Mouse (Mus musculus) heart, adult 2 months (tissue): ENCODE results near the gene Kcnn3. TPM values are rescaled to one million over a fixed set of nuclear protein-coding genes. Genes with fewer than 3 reads are reported as not detected.
A peak's percentile ranks its signal among the peaks of the same experiment; 100 is the strongest.

ENCODE experiments used
- DNase-seq, 2 experiments: peaks; one replicate each; pipeline ENCODE4 v3.0.0; 2021
- H3K27ac ChIP-seq: fragments of 200-600 bp; 2 replicates; pipeline ENCODE4 v1.8.1; 2022
- H3K27me3 ChIP-seq: fragments of 200-500 bp; 2 replicates; pipeline ENCODE4 v1.6.1; 2012; ENCODE audit warnings: mild to moderate bottlenecking, low read length, inconsistent platforms, mixed read lengths; ENCODE audit not compliant: control insufficient read depth, insufficient read depth
- H3K36me3 ChIP-seq: fragments of 200-500 bp; 2 replicates; pipeline ENCODE4 v1.6.1; 2012; ENCODE audit warnings: low read length, inconsistent platforms; ENCODE audit not compliant: control insufficient read depth, insufficient read depth
- H3K4me1 ChIP-seq: fragments of 200-500 bp; 2 replicates; pipeline ENCODE4 v1.6.1; 2011; ENCODE audit warnings: low read length; ENCODE audit not compliant: control insufficient read depth, insufficient read depth
- H3K4me3 ChIP-seq: fragments of 200-600 bp; 2 replicates; pipeline ENCODE4 v1.8.1; 2022
- H3K79me2 ChIP-seq: fragments of 200-500 bp; replicated peaks from 2 replicates; pipeline ENCODE4 v1.6.1; 2012; ENCODE audit warnings: mild to moderate bottlenecking, inconsistent platforms, low read length, moderate library complexity, mixed read lengths; ENCODE audit not compliant: control insufficient read depth, insufficient read depth
- H3K9ac ChIP-seq: fragments of 200-500 bp; 2 replicates; pipeline ENCODE4 v1.6.1; 2012; ENCODE audit warnings: low read depth, mild to moderate bottlenecking, control low read depth, inconsistent platforms, low read length, mixed read lengths
- CTCF ChIP-seq: fragments of 200-600 bp; IDR thresholded peaks from 2 replicates; pipeline ENCODE4 v1.8.1; 2022; ENCODE audit warnings: antibody characterized with exemption, mild to moderate bottlenecking, moderate library complexity
- EP300 ChIP-seq: fragments of 200-500 bp; IDR thresholded peaks from 2 replicates; pipeline ENCODE4 v1.6.1; 2011; ENCODE audit warnings: low read depth, low read length, control low read depth; ENCODE audit not compliant: insufficient read depth
- POLR2A ChIP-seq: fragments of 200-500 bp; IDR thresholded peaks from 2 replicates; pipeline ENCODE4 v1.6.1; 2011; ENCODE audit warnings: mild to moderate bottlenecking, low read depth, low read length, control low read depth; ENCODE audit not compliant: insufficient read depth
- WGBS: fragments of 180-500 bp; shearing (Covaris S2); methylation state at CpG from one replicate; pipeline ENCODE4 v1.1.7; 2018; 5-methylcytosine and 5-hydroxymethylcytosine counted together
- intact Hi-C: fragments of 180-260 bp; cut with DNase I; formaldehyde crosslinking; loops from one replicate; pipeline ENCODE4 v1.15.1; 2025
- polyA plus RNA-seq: library from polyadenylated mRNA; depleted of rRNA; stranded (reverse); fragments of >200 nt; gene quantifications from 2 replicates; pipeline ENCODE4 v1.2.3, GENCODE M21; 2012
- total RNA-seq, 2 experiments: library from RNA; stranded (reverse); gene quantifications; 2 replicates each; pipeline ENCODE4 v1.2.3; 2021

Gene Kcnn3
- total and polyA plus RNA-seq, 3 experiments, result 0.84 to 3.3 (median 2.0) TPM

DNA sequence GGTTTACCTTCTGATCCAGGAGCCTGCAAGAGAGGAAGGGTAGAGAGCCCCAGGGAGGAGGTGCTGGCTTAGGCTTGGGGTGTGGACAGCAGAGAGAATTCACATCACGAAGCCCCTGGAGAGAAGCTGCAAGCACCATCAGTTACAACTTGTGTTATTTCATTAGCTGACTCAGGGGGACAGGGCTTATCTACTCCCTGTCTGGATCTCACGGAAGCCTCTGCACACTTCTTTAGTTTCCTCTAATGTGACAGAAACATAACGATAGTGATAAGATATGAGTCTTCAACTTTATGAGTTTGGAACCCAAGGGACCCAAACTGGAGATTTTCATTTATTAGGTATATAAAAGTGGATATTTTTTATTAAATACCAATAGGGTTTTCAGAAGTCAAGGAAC is 50.4 kb downstream of the Kcnn3 start:
- DNase-seq, result no peak
- Histone ChIP-seq H3K27me3 (no peaks in the 10 kb centered on the region), H3K79me2 (no peaks in the 10 kb centered on the region), H3K4me3 (no peak overlapping the region), H3K36me3 (no peaks in the 10 kb centered on the region), H3K27ac (no peak overlapping the region), H3K9ac (no peak overlapping the region), H3K4me1 (no peaks in the 10 kb centered on the region)
- WGBS, result 29% methylated on average over 3 of the region's 3 CpGs
- no peak for TF ChIP-seq CTCF
- no peak for TF ChIP-seq POLR2A
- no peak for TF ChIP-seq EP300
- intact Hi-C loops, result no loop called here

GRCm38 (mm10) chr3:89574260-89574659 is 54.3 kb downstream of the Kcnn3 start:
- no peak overlapping the region for H3K27ac ChIP-seq
- H3K79me2 ChIP-seq, result no peaks in the 10 kb centered on the region
- H3K4me1 ChIP-seq, result no peaks in the 10 kb centered on the region
- TF ChIP-seq POLR2A (no peak), CTCF (peak; percentile 43)
- intact Hi-C loops, result no loop called here
- no peak for DNase-seq
- WGBS, result 46% methylated on average over 2 of the region's 2 CpGs
- no peak overlapping the region for H3K9ac ChIP-seq
- H3K27me3 ChIP-seq, result no peaks in the 10 kb centered on the region
- H3K36me3 ChIP-seq, result no peaks in the 10 kb centered on the region
- no peak overlapping the region for H3K4me3 ChIP-seq

- Histone ChIP-seq H3K27me3 (no peaks in the 10 kb centered on the region), H3K4me1 (no peaks in the 10 kb centered on the region), H3K4me3 (no peak overlapping the region), H3K27ac (no peak overlapping the region), H3K36me3 (no peaks in the 10 kb centered on the region), H3K79me2 (no peaks in the 10 kb centered on the region), H3K9ac (no peak overlapping the region)
- intact Hi-C loops, result no loop called here
- DNase-seq, result no peak
- 87% methylated on average over 6 of the region's 6 CpGs for WGBS
- TF ChIP-seq POLR2A, result no peak
These were observed 56.4 kb downstream of the Kcnn3 start for GRCm38 (mm10) chr3:89576381-89576780.

DNA sequence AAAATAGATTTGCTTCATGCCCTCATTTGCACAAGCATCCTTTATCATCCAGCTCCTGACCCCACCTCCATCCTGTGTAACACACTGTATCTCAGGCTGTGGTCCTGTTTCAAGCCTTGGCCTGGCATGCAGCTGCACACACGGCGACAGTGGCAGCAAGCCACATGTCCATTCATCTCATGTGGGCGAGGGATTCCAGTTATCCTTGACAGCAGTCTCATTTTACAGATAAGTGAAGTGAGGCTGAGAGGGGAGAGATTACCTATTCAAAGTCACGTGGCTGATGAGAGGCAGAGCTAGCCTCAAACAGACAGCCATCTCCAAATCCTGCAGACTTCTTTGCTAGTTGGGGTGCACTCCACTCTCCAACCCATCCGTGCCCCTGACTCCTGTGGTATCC is 57.2 kb downstream of the Kcnn3 start:
- H3K4me3 ChIP-seq, result no peak overlapping the region
- no peaks in the 10 kb centered on the region for H3K27me3 ChIP-seq
- H3K27ac ChIP-seq, result no peak overlapping the region
- H3K79me2 ChIP-seq, result no peaks in the 10 kb centered on the region
- DNase-seq, result no peak
- no peaks in the 10 kb centered on the region for H3K36me3 ChIP-seq
- intact Hi-C loops, result no loop called here
- H3K9ac ChIP-seq, result no peak overlapping the region
- TF ChIP-seq CTCF (no peak), POLR2A (no peak), EP300 (no peak)
- WGBS, result 59% methylated on average over 5 of the region's 5 CpGs
- H3K4me1 ChIP-seq, result no peaks in the 10 kb centered on the region

DNA sequence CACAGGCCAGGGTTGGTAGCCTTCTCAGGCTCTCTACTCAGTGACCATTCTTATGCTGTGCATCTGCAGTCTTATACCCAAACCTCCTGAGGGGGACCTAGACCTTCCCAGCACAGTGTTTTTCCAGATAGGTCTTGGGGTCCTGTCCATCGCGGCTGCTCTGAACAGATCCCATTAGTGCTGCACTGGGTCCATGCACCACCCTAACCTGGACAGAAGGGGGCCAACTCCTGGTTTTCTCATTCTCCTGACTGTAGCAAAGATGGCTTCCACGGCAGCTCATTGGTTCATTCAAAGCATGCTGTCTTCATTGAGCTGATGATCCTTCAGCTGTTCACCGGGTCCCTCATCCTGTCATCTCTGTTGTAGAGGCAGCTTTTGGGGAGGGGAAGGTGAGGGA is 58.1 kb downstream of the Kcnn3 start:
- 66% methylated on average over 4 of the region's 4 CpGs for WGBS
- no peak overlapping the region for H3K4me3 ChIP-seq
- H3K27me3 ChIP-seq, result no peaks in the 10 kb centered on the region
- TF ChIP-seq POLR2A, result no peak
- TF ChIP-seq EP300, result no peak
- 0 out of 2 replicates have a peak, but pooled peaks have one; percentile 14 for TF ChIP-seq CTCF
- H3K79me2 ChIP-seq, result no peaks in the 10 kb centered on the region
- H3K9ac ChIP-seq, result no peak overlapping the region
- intact Hi-C loops, result no loop called here
- H3K36me3 ChIP-seq, result no peaks in the 10 kb centered on the region
- no peak for DNase-seq
- no peaks in the 10 kb centered on the region for H3K4me1 ChIP-seq
- no peak overlapping the region for H3K27ac ChIP-seq

GRCm38 (mm10) chr3:89578803-89579202 is 58.8 kb downstream of the Kcnn3 start:
- TF ChIP-seq POLR2A (no peak), EP300 (no peak), CTCF (no peak)
- DNase-seq, result peak; percentile 25 to 35
- H3K4me1 ChIP-seq, result no peaks in the 10 kb centered on the region
- 60% methylated on average over 10 of the region's 10 CpGs for WGBS
- no peaks in the 10 kb centered on the region for H3K36me3 ChIP-seq
- no peaks in the 10 kb centered on the region for H3K27me3 ChIP-seq
- H3K27ac ChIP-seq, result no peak overlapping the region
- intact Hi-C loops, result no loop called here
- no peaks in the 10 kb centered on the region for H3K79me2 ChIP-seq
- no peak overlapping the region for H3K4me3 ChIP-seq
- no peak overlapping the region for H3K9ac ChIP-seq

GRCm38 (mm10) chr3:89584254-89584653 is 64.3 kb downstream of the Kcnn3 start:
- Histone ChIP-seq H3K36me3 (no peaks in the 10 kb centered on the region), H3K4me3 (no peak overlapping the region), H3K27ac (no peak overlapping the region), H3K27me3 (no peaks in the 10 kb centered on the region), H3K4me1 (no peaks in the 10 kb centered on the region), H3K79me2 (no peaks in the 10 kb centered on the region), H3K9ac (no peak overlapping the region)
- intact Hi-C loops, result no loop called here
- TF ChIP-seq POLR2A (no peak), CTCF (no peak), EP300 (no peak)
- 63% methylated on average over 4 of the region's 4 CpGs for WGBS
- no peak for DNase-seq
